Mouse (Mus musculus): ENCODE results near the gene Ift80.

GRCm38 (mm10) chr3:68948918-68949317, 55.5 kb downstream of the Ift80 start:
- no peak for TF ChIP-seq GATA1 (IDR thresholded peaks at IDR 0.05; ENCODE audit: low read length)
- TF ChIP-seq TAL1 (IDR thresholded peaks at IDR 0.05; ENCODE audit: low read length) = no peak

All from erythroblast, embryonic 14.5 days (primary cell).